Mouse (Mus musculus): ENCODE results near the gene Dydc1. TPM values are rescaled to one million over a fixed set of nuclear protein-coding genes. Genes with fewer than 3 reads are reported as not detected.

The Dydc1 gene
- 0.16 and 0.33 TPM in 2 replicates for polyA plus RNA-seq (2015; fragmentation: Nextera tagmentation; extraction: Ambion mirVana)

DNA sequence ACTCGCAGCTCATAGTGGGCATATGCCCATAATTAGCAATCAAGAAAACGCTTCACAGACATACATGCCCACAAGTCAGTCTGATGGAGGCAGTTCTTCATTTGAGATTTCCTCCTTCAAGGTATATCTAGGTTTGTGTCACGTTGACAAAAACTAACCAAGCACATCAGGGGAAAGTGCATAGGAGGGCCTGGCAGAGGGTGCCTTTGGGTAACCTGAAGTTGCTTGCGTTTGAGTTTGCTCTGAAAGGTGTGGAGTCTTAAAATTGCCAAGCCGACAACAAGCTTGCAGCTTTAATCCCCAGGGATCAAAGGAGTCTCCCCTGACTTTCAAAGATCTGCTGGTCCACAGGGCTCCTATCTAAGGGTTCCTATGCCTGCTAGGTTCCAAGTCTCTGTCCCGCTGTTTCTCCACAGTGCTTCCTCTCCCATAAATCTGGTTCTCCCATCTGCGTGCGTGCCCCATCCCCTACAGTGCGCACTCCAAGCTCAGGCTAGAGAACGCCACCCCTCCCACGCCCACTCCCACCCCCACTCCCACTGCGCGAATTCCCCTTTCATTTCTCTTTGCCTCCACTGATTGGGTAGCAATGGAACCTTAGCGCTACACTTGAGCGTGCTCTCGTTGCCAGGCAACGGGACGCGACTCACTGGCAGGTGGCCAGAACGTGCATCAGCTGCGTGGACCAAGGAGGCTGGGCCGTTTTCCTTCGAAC is at the start of gene Dydc1:
Gene Dydc1, plus strand, starts transcription at position 683 of the 715 bp plus-strand sequence.

DNA sequence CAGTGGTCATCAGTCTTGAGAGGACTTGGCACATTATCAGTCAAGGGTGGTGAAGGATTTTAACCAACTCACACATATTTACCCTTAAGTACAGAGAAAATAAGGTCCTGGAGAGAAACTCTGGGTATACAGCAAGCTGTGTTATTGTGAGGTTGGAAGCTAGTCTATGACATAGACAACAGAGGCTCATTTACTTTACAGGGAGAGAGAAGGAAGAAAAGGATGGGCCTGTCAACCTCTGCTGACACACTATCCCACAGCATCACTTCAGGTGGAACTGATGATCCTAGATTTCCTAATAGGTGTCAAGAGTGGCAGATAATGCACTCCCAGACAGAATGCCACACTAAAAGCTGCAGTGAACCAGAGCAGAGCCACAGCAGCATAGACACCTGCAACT is 3.6 kb upstream of the Dydc1 start, which contains the start of gene Dydc2:
Gene Dydc2, minus strand, starts transcription at position 101 of the 400 bp plus-strand sequence.

DNA sequence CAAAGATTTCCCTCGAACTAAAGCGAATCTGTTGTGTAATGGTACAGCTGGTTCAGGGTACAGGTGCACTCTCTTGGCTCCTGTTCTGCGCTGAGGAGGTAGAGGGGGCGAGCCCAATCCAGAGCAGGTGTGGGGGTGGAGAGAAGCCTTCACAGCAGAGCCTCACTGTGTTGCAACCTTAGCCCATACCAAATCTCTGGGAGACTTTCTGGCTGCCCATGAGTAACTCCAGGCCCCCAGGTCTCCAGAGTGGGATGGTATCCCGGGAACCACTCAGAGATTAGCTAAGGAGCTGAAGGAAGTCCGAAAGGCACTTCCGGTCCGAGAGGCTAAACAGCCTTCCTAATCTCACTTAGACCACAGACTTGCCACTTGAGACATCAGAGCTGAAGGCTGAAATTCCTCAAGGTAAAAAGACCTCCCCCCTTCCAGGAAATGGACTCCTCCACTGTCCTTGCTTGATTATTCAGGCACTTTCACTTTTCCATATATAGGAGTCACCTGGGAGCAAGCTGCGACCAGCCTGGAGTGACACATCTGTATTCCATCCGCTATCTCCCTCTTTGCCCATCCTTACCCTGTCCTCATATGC is 32.2 kb downstream of the Dydc1 start, which contains the start of gene Mat1a:
Gene Mat1a, plus strand, starts transcription at position 183 of the 592 bp plus-strand sequence.

DNA sequence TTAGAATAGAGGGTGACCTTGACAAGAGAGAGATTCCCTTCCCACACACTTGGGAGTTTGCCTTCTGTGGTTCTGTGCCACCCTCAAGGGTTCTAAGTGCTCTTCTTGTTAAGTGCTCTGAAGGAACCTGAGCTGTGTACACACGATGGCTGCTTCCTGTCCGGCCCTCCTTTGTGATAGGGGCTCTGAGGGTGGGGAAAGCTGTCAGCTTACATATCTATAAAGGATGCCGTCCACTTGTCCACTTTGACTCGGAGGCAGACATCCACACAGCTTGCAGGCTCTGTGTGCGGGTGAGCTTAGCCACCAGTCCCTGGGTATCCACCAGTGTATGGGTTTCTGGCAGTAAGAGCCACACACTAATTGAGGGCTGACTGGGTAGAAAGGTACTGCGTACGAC is 58.8 kb downstream of the Dydc1 start, which contains the start of gene Sftpa1:
Gene Sftpa1, plus strand, starts transcription at position 243 of the 400 bp plus-strand sequence.

Other genes with a start within 250 kb of the Dydc1 start
- 0.16 and 0.19 TPM in 2 replicates for gene Sh2d4b, start 179.6 kb upstream of the Dydc1 start, polyA plus RNA-seq (2015; fragmentation: Nextera tagmentation; extraction: Ambion mirVana)
- 45.2 and 46.7 TPM in 2 replicates for gene Tspan14, start 106.1 kb upstream of the Dydc1 start, polyA plus RNA-seq (2015; fragmentation: Nextera tagmentation; extraction: Ambion mirVana)
- gene Fam213a, start 59.1 kb upstream of the Dydc1 start, polyA plus RNA-seq (2015; fragmentation: Nextera tagmentation; extraction: Ambion mirVana), result 216 and 236 TPM in 2 replicates
- 0.21 and 0.26 TPM in 2 replicates for gene Dydc2, start 3.7 kb upstream of the Dydc1 start, polyA plus RNA-seq (2015; fragmentation: Nextera tagmentation; extraction: Ambion mirVana)
- gene Mat1a, start 32.1 kb downstream of the Dydc1 start, polyA plus RNA-seq (2015; fragmentation: Nextera tagmentation; extraction: Ambion mirVana), result 0.23 and 1.1 TPM in 2 replicates
- 0.10 and 0.12 TPM in 2 replicates for gene Sftpa1, start 58.9 kb downstream of the Dydc1 start, polyA plus RNA-seq (2015; fragmentation: Nextera tagmentation; extraction: Ambion mirVana)
- gene Mbl1, start 78.5 kb downstream of the Dydc1 start, polyA plus RNA-seq (2015; fragmentation: Nextera tagmentation; extraction: Ambion mirVana), result not detected in 2 replicates
- not detected in 2 replicates for gene Sftpd, start 112.2 kb downstream of the Dydc1 start, polyA plus RNA-seq (2015; fragmentation: Nextera tagmentation; extraction: Ambion mirVana)
- not detected in 2 replicates for gene Gm2832, start 205.9 kb downstream of the Dydc1 start, polyA plus RNA-seq (2015; fragmentation: Nextera tagmentation; extraction: Ambion mirVana)

All from urinary bladder, postnatal 0 days (tissue).